Mouse (Mus musculus) liver, embryonic 13.5 days (tissue): ENCODE results near the gene Mob1a. TPM values are rescaled to one million over a fixed set of nuclear protein-coding genes. Genes with fewer than 3 reads are reported as not detected.

Source experiments
- ATAC-seq: fragments of 200-750 bp; cut with Nextera tagmentation; 2 replicates; pipeline ENCODE4 v1.8.0; 2017; ENCODE audit warnings: low read depth, mild to moderate bottlenecking, moderate number of reproducible peaks, moderate library complexity
- DNase-seq: peaks from one replicate; pipeline ENCODE4 v3.0.0; 2022
- H3K27ac ChIP-seq: fragments of 300-500 bp; sonication (generic); 2 replicates; pipeline ENCODE4 v1.5.1; 2015; ENCODE audit warnings: moderate library complexity, mild to moderate bottlenecking, inconsistent platforms
- H3K27me3 ChIP-seq: fragments of 300-500 bp; sonication (generic); 2 replicates; pipeline ENCODE4 v1.6.1; 2015; ENCODE audit warnings: mild to moderate bottlenecking, inconsistent platforms
- H3K36me3 ChIP-seq: fragments of 300-500 bp; sonication (generic); 2 replicates; pipeline ENCODE4 v1.6.1; 2015; ENCODE audit warnings: mild to moderate bottlenecking, inconsistent platforms
- H3K4me1 ChIP-seq: fragments of 300-500 bp; sonication (generic); replicated peaks from 2 replicates; pipeline ENCODE4 v1.6.1; 2015; ENCODE audit warnings: inconsistent platforms
- H3K4me2 ChIP-seq: fragments of 300-500 bp; sonication (generic); 2 replicates; pipeline ENCODE4 v1.6.1; 2015; ENCODE audit warnings: inconsistent platforms, mild to moderate bottlenecking, moderate library complexity
- H3K4me3 ChIP-seq: fragments of 300-500 bp; sonication (generic); replicated peaks from 2 replicates; pipeline ENCODE4 v1.5.1; 2015; ENCODE audit warnings: mild to moderate bottlenecking, inconsistent platforms
- H3K9ac ChIP-seq: fragments of 300-500 bp; sonication (generic); 2 replicates; pipeline ENCODE4 v1.6.1; 2015; ENCODE audit warnings: mild to moderate bottlenecking, inconsistent platforms
- H3K9me3 ChIP-seq: fragments of 300-500 bp; sonication (generic); replicated peaks from 2 replicates; pipeline ENCODE4 v1.6.1; 2016; ENCODE audit warnings: inconsistent platforms
- WGBS: fragments of 180-500 bp; shearing (Covaris S2); methylation state at CpG from one replicate; pipeline ENCODE4 v1.1.7; 2015; ENCODE audit not compliant: insufficient replicate concordance; 5-methylcytosine and 5-hydroxymethylcytosine counted together
- polyA plus RNA-seq: library from polyadenylated mRNA; unstranded; fragments of >200 nt; fragmentation: Nextera tagmentation; extraction: Ambion mirVana; gene quantifications from 2 replicates; pipeline ENCODE4 v1.2.1, GENCODE M21; 2015

The Mob1a gene
- polyA plus RNA-seq, 1 experiment from 2014 or later = 36.9 TPM

GRCm38 (mm10) chr6:83356569-83357138 lies 30.8 kb downstream of the Mob1a start:
- peak; percentile 16 for ATAC-seq
- H3K27ac ChIP-seq = peak overlapping the region; percentile 99
- peaks cover 62% of the 10 kb centered on the region for H3K4me1 ChIP-seq
- H3K4me3 ChIP-seq = no peak overlapping the region
- peak overlapping the region; percentile 47 for H3K9ac ChIP-seq
- no peaks in the 10 kb centered on the region for H3K27me3 ChIP-seq
- peak; percentile 74 for DNase-seq
- H3K4me2 ChIP-seq = 0 out of 2 replicates have a peak overlapping the region, but pooled peaks have one; percentile 18
- peaks cover 88% of the 10 kb centered on the region for H3K36me3 ChIP-seq
- no peaks in the 10 kb centered on the region for H3K9me3 ChIP-seq
- WGBS = 26% methylated on average over 7 of the region's 7 CpGs

GRCm38 (mm10) chr6:83357436-83357835 lies 31.6 kb downstream of the Mob1a start:
- H3K27me3 ChIP-seq = no peaks in the 10 kb centered on the region
- H3K9me3 ChIP-seq = no peaks in the 10 kb centered on the region
- 85% methylated on average over 10 of the region's 10 CpGs for WGBS
- peak overlapping the region; percentile 21; the same call in 1 of the 2 replicates for H3K27ac ChIP-seq
- DNase-seq (no peak), ATAC-seq (no peak)
- peaks cover 91% of the 10 kb centered on the region for H3K36me3 ChIP-seq
- no peak overlapping the region for H3K4me2 ChIP-seq
- no peak overlapping the region for H3K9ac ChIP-seq
- no peak overlapping the region for H3K4me3 ChIP-seq
- H3K4me1 ChIP-seq = peaks cover 61% of the 10 kb centered on the region

GRCm38 (mm10) chr6:83361523-83362248 lies 35.9 kb downstream of the Mob1a start:
- H3K36me3 ChIP-seq = peaks cover 73% of the 10 kb centered on the region
- DNase-seq = no peak
- ATAC-seq = peak; percentile 50
- H3K9me3 ChIP-seq = no peaks in the 10 kb centered on the region
- no peak overlapping the region for H3K9ac ChIP-seq
- 44% methylated on average over 11 of the region's 11 CpGs for WGBS
- H3K4me1 ChIP-seq = peaks cover 28% of the 10 kb centered on the region
- H3K4me3 ChIP-seq = no peak overlapping the region
- H3K4me2 ChIP-seq = no peak overlapping the region
- H3K27ac ChIP-seq = no peak overlapping the region
- no peaks in the 10 kb centered on the region for H3K27me3 ChIP-seq

GRCm38 (mm10) chr6:83363075-83363474 lies 37.3 kb downstream of the Mob1a start:
- Histone ChIP-seq H3K4me2 (no peak overlapping the region), H3K9me3 (no peaks in the 10 kb centered on the region), H3K9ac (no peak overlapping the region), H3K27me3 (no peaks in the 10 kb centered on the region), H3K4me1 (peaks cover 21% of the 10 kb centered on the region), H3K4me3 (no peak overlapping the region), H3K27ac (no peak overlapping the region), H3K36me3 (peaks cover 70% of the 10 kb centered on the region)
- no peak for DNase-seq
- 86% methylated on average over 12 of the region's 12 CpGs for WGBS
- no peak for ATAC-seq

- Histone ChIP-seq H3K36me3 (peaks cover 93% of the 10 kb centered on the region), H3K27me3 (no peaks in the 10 kb centered on the region), H3K4me1 (no peaks in the 10 kb centered on the region), H3K9me3 (no peaks in the 10 kb centered on the region), H3K4me3 (no peak overlapping the region), H3K4me2 (no peak overlapping the region), H3K9ac (no peak overlapping the region), H3K27ac (no peak overlapping the region)
- WGBS = 89% methylated on average over 21 of the region's 21 CpGs
- no peak for ATAC-seq
- DNase-seq = no peak
Observed at GRCm38 (mm10) chr6:83370316-83370965, 44.6 kb downstream of the Mob1a start.

GRCm38 (mm10) chr6:83371350-83371749 lies 45.5 kb downstream of the Mob1a start:
- ATAC-seq = no peak

GRCm38 (mm10) chr6:83373704-83374300 lies 48.0 kb downstream of the Mob1a start:
- no peak overlapping the region for H3K27ac ChIP-seq
- H3K9ac ChIP-seq = no peak overlapping the region
- H3K4me3 ChIP-seq = no peak overlapping the region
- DNase-seq (no peak), ATAC-seq (no peak)
- H3K4me1 ChIP-seq = no peaks in the 10 kb centered on the region
- H3K9me3 ChIP-seq = no peaks in the 10 kb centered on the region
- H3K27me3 ChIP-seq = no peaks in the 10 kb centered on the region
- H3K4me2 ChIP-seq = no peak overlapping the region
- peaks cover 98% of the 10 kb centered on the region for H3K36me3 ChIP-seq
- 72% methylated on average over 9 of the region's 9 CpGs for WGBS

More at GRCm38 (mm10) chr6:83371350-83371749, 45.5 kb downstream of the Mob1a start:
- WGBS = 76% methylated on average over 3 of the region's 3 CpGs
- H3K36me3 ChIP-seq = peaks cover 96% of the 10 kb centered on the region
- no peak overlapping the region for H3K9ac ChIP-seq
- DNase-seq = no peak
- H3K27ac ChIP-seq = no peak overlapping the region
- no peak overlapping the region for H3K4me2 ChIP-seq
- no peaks in the 10 kb centered on the region for H3K4me1 ChIP-seq
- H3K4me3 ChIP-seq = no peak overlapping the region
- H3K27me3 ChIP-seq = no peaks in the 10 kb centered on the region
- H3K9me3 ChIP-seq = no peaks in the 10 kb centered on the region

GRCm38 (mm10) chr6:83381510-83382491 lies 56.0 kb downstream of the Mob1a start:
- DNase-seq (peak; percentile 79), ATAC-seq (peak; percentile 100)
- H3K4me1 ChIP-seq = peaks cover 30% of the 10 kb centered on the region
- H3K27me3 ChIP-seq = no peaks in the 10 kb centered on the region
- peak overlapping the region; percentile 44; the same call in 1 of the 2 replicates for H3K9ac ChIP-seq
- peak overlapping the region; percentile 29 for H3K4me2 ChIP-seq
- H3K27ac ChIP-seq = peak overlapping the region; percentile 78
- H3K9me3 ChIP-seq = no peaks in the 10 kb centered on the region
- H3K4me3 ChIP-seq = no peak overlapping the region
- peaks cover 79% of the 10 kb centered on the region for H3K36me3 ChIP-seq
- 37% methylated on average over 10 of the region's 10 CpGs for WGBS

- 84% methylated on average over 9 of the region's 9 CpGs for WGBS
- Histone ChIP-seq H3K4me1 (peaks cover 30% of the 10 kb centered on the region), H3K4me3 (no peak overlapping the region), H3K4me2 (no peak overlapping the region), H3K9ac (no peak overlapping the region), H3K36me3 (peaks cover 43% of the 10 kb centered on the region), H3K9me3 (no peaks in the 10 kb centered on the region), H3K27me3 (no peaks in the 10 kb centered on the region), H3K27ac (no peak overlapping the region)
- DNase-seq (no peak), ATAC-seq (no peak)
Observed at GRCm38 (mm10) chr6:83385569-83386090, 59.8 kb downstream of the Mob1a start.

GRCm38 (mm10) chr6:83392166-83392780 lies 66.5 kb downstream of the Mob1a start:
- ATAC-seq (no peak), DNase-seq (no peak)
- Histone ChIP-seq H3K36me3 (peaks cover 59% of the 10 kb centered on the region), H3K4me1 (peaks cover 27% of the 10 kb centered on the region), H3K4me3 (no peak overlapping the region), H3K27me3 (no peaks in the 10 kb centered on the region), H3K27ac (no peak overlapping the region), H3K9me3 (no peaks in the 10 kb centered on the region), H3K9ac (no peak overlapping the region), H3K4me2 (no peak overlapping the region)
- 84% methylated on average over 8 of the region's 8 CpGs for WGBS
